Mouse (Mus musculus) liver, postnatal 0 days (tissue): ENCODE results near the gene Cyp2d11.

Experiments used
- CTCF ChIP-seq: sonication (generic); IDR thresholded peaks from 2 replicates; pipeline ENCODE4 v1.5.1; 2016; ENCODE audit warnings: antibody characterized with exemption, low read depth
- EP300 ChIP-seq: IDR thresholded peaks from 2 replicates; pipeline ENCODE4 v1.6.1; 2016; ENCODE audit warnings: antibody characterized with exemption, low read depth, mild to moderate bottlenecking

- TF ChIP-seq CTCF, result no peak
- no peak for TF ChIP-seq EP300
These were observed 41.2 kb upstream of the Cyp2d11 start for GRCm38 (mm10) chr15:82435011-82435410.
